Mouse (Mus musculus): ENCODE measurements around the gene Rpp38. TPM values are rescaled to one million over a fixed set of nuclear protein-coding genes. Genes with fewer than 3 reads are reported as not detected.

The Rpp38 gene
- polyA plus RNA-seq (2011; ENCODE audit: insufficient read depth, insufficient read length, low read depth, missing spikeins) = 17.1 and 19.0 TPM in 2 replicates

GRCm38 (mm10) chr2:3332484-3333242 is at the start of gene Rpp38:
TSS of gene Rpp38 (minus strand) at chr2:3332643.
- H3K27ac ChIP-seq (ENCODE audit: insufficient read depth, low read length) = peak within 1 kb of the TSS; percentile 5; the same call in 1 of the 2 replicates

GRCm38 (mm10) chr2:3365127-3365526 is 32.7 kb upstream of the Rpp38 start:
- Histone ChIP-seq H3K27ac (ENCODE audit: insufficient read depth, low read length) (no peak overlapping the region), H3K9ac (ENCODE audit: low read depth, poor library complexity, severe bottlenecking) (no peak overlapping the region), H3K4me1 (ENCODE audit: control insufficient read depth, insufficient read depth, low read length) (no peaks in the 10 kb centered on the region), H3K27me3 (ENCODE audit: control insufficient read depth, insufficient read depth, low read length, poor library complexity, severe bottlenecking) (0 out of 2 replicates have a peak, but pooled peaks cover 2% of the 10 kb centered on the region), H3K4me3 (ENCODE audit: low read depth, low read length) (no peak overlapping the region), H3K36me3 (ENCODE audit: control insufficient read depth, insufficient read depth, low read length, poor library complexity, severe bottlenecking) (no peaks in the 10 kb centered on the region), H3K9me3 (replicated peaks; ENCODE audit: control insufficient read depth, insufficient read depth, low read length, poor library complexity, severe bottlenecking) (no peaks in the 10 kb centered on the region)
- TF ChIP-seq CTCF (IDR thresholded peaks at IDR 0.05; ENCODE audit: low read depth, low read length) = no peak
- no peak for TF ChIP-seq POLR2A (IDR thresholded peaks at IDR 0.05; ENCODE audit: insufficient read depth, low read length)
- TF ChIP-seq EP300 (IDR thresholded peaks at IDR 0.05; ENCODE audit: insufficient read depth, low read depth, low read length) = no peak

More at GRCm38 (mm10) chr2:3332484-3333242, at the start of gene Rpp38:
- Histone ChIP-seq H3K9me3 (replicated peaks; ENCODE audit: control insufficient read depth, insufficient read depth, low read length, poor library complexity, severe bottlenecking) (no peaks in the 10 kb centered on the region), H3K27me3 (ENCODE audit: control insufficient read depth, insufficient read depth, low read length, poor library complexity, severe bottlenecking) (no peaks in the 10 kb centered on the region), H3K36me3 (ENCODE audit: control insufficient read depth, insufficient read depth, low read length, poor library complexity, severe bottlenecking) (peaks cover 20% of the 10 kb centered on the region), H3K4me3 (ENCODE audit: low read depth, low read length) (peak within 1 kb of the TSS; percentile 92), H3K4me1 (ENCODE audit: control insufficient read depth, insufficient read depth, low read length) (no peaks in the 10 kb centered on the region), H3K9ac (ENCODE audit: low read depth, poor library complexity, severe bottlenecking) (peak within 1 kb of the TSS; percentile 73)
- TF ChIP-seq EP300 (IDR thresholded peaks at IDR 0.05; ENCODE audit: insufficient read depth, low read depth, low read length) = 0 out of 2 replicates have a peak, but pooled peaks have one; percentile 28
- no peak for TF ChIP-seq POLR2A (IDR thresholded peaks at IDR 0.05; ENCODE audit: insufficient read depth, low read length)

- Histone ChIP-seq H3K4me3 (ENCODE audit: low read depth, low read length) (no peak overlapping the region), H3K27me3 (ENCODE audit: control insufficient read depth, insufficient read depth, low read length, poor library complexity, severe bottlenecking) (0 out of 2 replicates have a peak, but pooled peaks cover 2% of the 10 kb centered on the region), H3K4me1 (ENCODE audit: control insufficient read depth, insufficient read depth, low read length) (no peaks in the 10 kb centered on the region), H3K27ac (ENCODE audit: insufficient read depth, low read length) (no peak overlapping the region), H3K9me3 (replicated peaks; ENCODE audit: control insufficient read depth, insufficient read depth, low read length, poor library complexity, severe bottlenecking) (no peaks in the 10 kb centered on the region), H3K36me3 (ENCODE audit: control insufficient read depth, insufficient read depth, low read length, poor library complexity, severe bottlenecking) (no peaks in the 10 kb centered on the region), H3K9ac (ENCODE audit: low read depth, poor library complexity, severe bottlenecking) (no peak overlapping the region)
- TF ChIP-seq EP300 (IDR thresholded peaks at IDR 0.05; ENCODE audit: insufficient read depth, low read depth, low read length) (no peak), CTCF (IDR thresholded peaks at IDR 0.05; ENCODE audit: low read depth, low read length) (no peak), POLR2A (IDR thresholded peaks at IDR 0.05; ENCODE audit: insufficient read depth, low read length) (no peak)
These were observed 28.6 kb upstream of the Rpp38 start for GRCm38 (mm10) chr2:3361067-3361466.

- Histone ChIP-seq H3K36me3 (ENCODE audit: control insufficient read depth, insufficient read depth, low read length, poor library complexity, severe bottlenecking) (no peaks in the 10 kb centered on the region), H3K27me3 (ENCODE audit: control insufficient read depth, insufficient read depth, low read length, poor library complexity, severe bottlenecking) (no peaks in the 10 kb centered on the region), H3K9me3 (replicated peaks; ENCODE audit: control insufficient read depth, insufficient read depth, low read length, poor library complexity, severe bottlenecking) (no peaks in the 10 kb centered on the region), H3K9ac (ENCODE audit: low read depth, poor library complexity, severe bottlenecking) (no peak overlapping the region), H3K27ac (ENCODE audit: insufficient read depth, low read length) (no peak overlapping the region), H3K4me1 (ENCODE audit: control insufficient read depth, insufficient read depth, low read length) (no peaks in the 10 kb centered on the region), H3K4me3 (ENCODE audit: low read depth, low read length) (no peak overlapping the region)
- TF ChIP-seq POLR2A (IDR thresholded peaks at IDR 0.05; ENCODE audit: insufficient read depth, low read length) (no peak), CTCF (IDR thresholded peaks at IDR 0.05; ENCODE audit: low read depth, low read length) (no peak), EP300 (IDR thresholded peaks at IDR 0.05; ENCODE audit: insufficient read depth, low read depth, low read length) (no peak)
These were observed 25.4 kb upstream of the Rpp38 start for GRCm38 (mm10) chr2:3357887-3358286.

- H3K9ac ChIP-seq (ENCODE audit: low read depth, poor library complexity, severe bottlenecking) = no peak overlapping the region
- H3K36me3 ChIP-seq (ENCODE audit: control insufficient read depth, insufficient read depth, low read length, poor library complexity, severe bottlenecking) = no peaks in the 10 kb centered on the region
- no peak for TF ChIP-seq POLR2A (IDR thresholded peaks at IDR 0.05; ENCODE audit: insufficient read depth, low read length)
- no peak for TF ChIP-seq EP300 (IDR thresholded peaks at IDR 0.05; ENCODE audit: insufficient read depth, low read depth, low read length)
- no peak for TF ChIP-seq CTCF (IDR thresholded peaks at IDR 0.05; ENCODE audit: low read depth, low read length)
- no peaks in the 10 kb centered on the region for H3K27me3 ChIP-seq (ENCODE audit: control insufficient read depth, insufficient read depth, low read length, poor library complexity, severe bottlenecking)
- no peak overlapping the region for H3K27ac ChIP-seq (ENCODE audit: insufficient read depth, low read length)
- no peaks in the 10 kb centered on the region for H3K9me3 ChIP-seq (replicated peaks; ENCODE audit: control insufficient read depth, insufficient read depth, low read length, poor library complexity, severe bottlenecking)
- no peaks in the 10 kb centered on the region for H3K4me1 ChIP-seq (ENCODE audit: control insufficient read depth, insufficient read depth, low read length)
- no peak overlapping the region for H3K4me3 ChIP-seq (ENCODE audit: low read depth, low read length)
These were observed 23.9 kb upstream of the Rpp38 start for GRCm38 (mm10) chr2:3356311-3356710.

GRCm38 (mm10) chr2:3355793-3356192 is 23.4 kb upstream of the Rpp38 start:
- TF ChIP-seq CTCF (IDR thresholded peaks at IDR 0.05; ENCODE audit: low read depth, low read length) (no peak), POLR2A (IDR thresholded peaks at IDR 0.05; ENCODE audit: insufficient read depth, low read length) (no peak), EP300 (IDR thresholded peaks at IDR 0.05; ENCODE audit: insufficient read depth, low read depth, low read length) (no peak)
- Histone ChIP-seq H3K36me3 (ENCODE audit: control insufficient read depth, insufficient read depth, low read length, poor library complexity, severe bottlenecking) (no peaks in the 10 kb centered on the region), H3K4me3 (ENCODE audit: low read depth, low read length) (no peak overlapping the region), H3K9ac (ENCODE audit: low read depth, poor library complexity, severe bottlenecking) (no peak overlapping the region), H3K4me1 (ENCODE audit: control insufficient read depth, insufficient read depth, low read length) (no peaks in the 10 kb centered on the region), H3K27me3 (ENCODE audit: control insufficient read depth, insufficient read depth, low read length, poor library complexity, severe bottlenecking) (no peaks in the 10 kb centered on the region), H3K9me3 (replicated peaks; ENCODE audit: control insufficient read depth, insufficient read depth, low read length, poor library complexity, severe bottlenecking) (no peaks in the 10 kb centered on the region), H3K27ac (ENCODE audit: insufficient read depth, low read length) (no peak overlapping the region)

All from ES-Bruce4 (cell line).